Mouse (Mus musculus): ENCODE data around the gene Bcor. TPM values are rescaled to one million over a fixed set of nuclear protein-coding genes. Genes with fewer than 3 reads are reported as not detected.

Gene Bcor
- total RNA-seq, 2 experiments from 2014 or later: 30.6 to 36.0 TPM

- no peak for ATAC-seq (replicated peaks; ENCODE audit: poor library complexity, severe bottlenecking)
Observed at GRCm38 (mm10) chrX:12010660-12011059, 149.5 kb downstream of the Bcor start.

GRCm38 (mm10) chrX:12009046-12009445, 151.1 kb downstream of the Bcor start:
- ATAC-seq (replicated peaks; ENCODE audit: poor library complexity, severe bottlenecking): no peak

- ATAC-seq (replicated peaks; ENCODE audit: poor library complexity, severe bottlenecking): no peak
Observed at GRCm38 (mm10) chrX:12007832-12008540, 152.2 kb downstream of the Bcor start.

- peak; percentile 10 for ATAC-seq (replicated peaks; ENCODE audit: poor library complexity, severe bottlenecking)
Observed at GRCm38 (mm10) chrX:12006882-12007753, 153.0 kb downstream of the Bcor start.

GRCm38 (mm10) chrX:12006031-12006881, 153.9 kb downstream of the Bcor start:
- ATAC-seq (replicated peaks; ENCODE audit: poor library complexity, severe bottlenecking): peak; percentile 23

- peak; percentile 57 for ATAC-seq (replicated peaks; ENCODE audit: poor library complexity, severe bottlenecking)
Observed at GRCm38 (mm10) chrX:12005181-12006030, 154.7 kb downstream of the Bcor start.

- no peak for ATAC-seq (replicated peaks; ENCODE audit: poor library complexity, severe bottlenecking)
Observed at GRCm38 (mm10) chrX:12004416-12004815, 155.7 kb downstream of the Bcor start.

GRCm38 (mm10) chrX:12003947-12004346, 156.2 kb downstream of the Bcor start:
- ATAC-seq (replicated peaks; ENCODE audit: poor library complexity, severe bottlenecking): no peak

- no peak for ATAC-seq (replicated peaks; ENCODE audit: poor library complexity, severe bottlenecking)
Observed at GRCm38 (mm10) chrX:12003539-12003938, 156.6 kb downstream of the Bcor start.

- ATAC-seq (replicated peaks; ENCODE audit: poor library complexity, severe bottlenecking): 0 out of 2 replicates have a peak, but pooled peaks have one; percentile 7
Observed at GRCm38 (mm10) chrX:12003106-12003505, 157.0 kb downstream of the Bcor start.

GRCm38 (mm10) chrX:12002596-12002995, 157.6 kb downstream of the Bcor start:
- ATAC-seq (replicated peaks; ENCODE audit: poor library complexity, severe bottlenecking): no peak

- peak; percentile 32; the same call in 1 of the 2 replicates for ATAC-seq (replicated peaks; ENCODE audit: poor library complexity, severe bottlenecking)
Observed at GRCm38 (mm10) chrX:12001969-12002368, 158.2 kb downstream of the Bcor start.

GRCm38 (mm10) chrX:12001336-12001735, 158.8 kb downstream of the Bcor start:
- no peak for ATAC-seq (replicated peaks; ENCODE audit: poor library complexity, severe bottlenecking)

GRCm38 (mm10) chrX:12000620-12001019, 159.5 kb downstream of the Bcor start:
- ATAC-seq (replicated peaks; ENCODE audit: poor library complexity, severe bottlenecking): no peak

- ATAC-seq (replicated peaks; ENCODE audit: poor library complexity, severe bottlenecking): no peak
Observed at GRCm38 (mm10) chrX:11999951-12000350, 160.2 kb downstream of the Bcor start.

GRCm38 (mm10) chrX:11998934-11999336, 161.2 kb downstream of the Bcor start:
- ATAC-seq (replicated peaks; ENCODE audit: poor library complexity, severe bottlenecking): peak; percentile 93

- no peak for ATAC-seq (replicated peaks; ENCODE audit: poor library complexity, severe bottlenecking)
Observed at GRCm38 (mm10) chrX:11996891-11997290, 163.3 kb downstream of the Bcor start.

GRCm38 (mm10) chrX:11996489-11996888, 163.7 kb downstream of the Bcor start:
- no peak for ATAC-seq (replicated peaks; ENCODE audit: poor library complexity, severe bottlenecking)

- ATAC-seq (replicated peaks; ENCODE audit: poor library complexity, severe bottlenecking): no peak
Observed at GRCm38 (mm10) chrX:11993641-11994419, 166.3 kb downstream of the Bcor start.
